21 mouse cellular contexts compared by ENCODE assay signal in the genomic region with DNA sequence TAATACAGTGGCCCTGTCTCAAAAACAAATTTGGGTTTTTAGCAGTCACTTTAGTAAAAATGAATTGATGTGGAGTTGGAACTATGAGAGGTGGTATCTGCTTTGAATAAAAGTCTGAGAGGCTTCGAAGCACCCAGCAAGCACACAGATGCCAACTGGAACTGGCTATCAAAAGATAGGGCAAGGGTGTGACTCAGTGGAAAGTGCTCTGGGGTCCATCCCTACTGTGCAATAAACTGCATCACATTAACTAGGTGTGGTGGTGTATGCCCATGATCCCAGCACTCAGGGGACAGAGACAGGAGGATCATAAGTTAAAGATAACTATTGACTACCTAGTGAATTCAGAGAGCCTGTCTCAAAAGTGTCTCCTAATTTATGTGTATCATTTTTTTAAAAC. TPM values are rescaled to one million over a fixed set of nuclear protein-coding genes. Genes with fewer than 3 reads are reported as not detected.
DNase-seq lines count a peak whose midpoint lies in the region; ATAC-seq and TF ChIP-seq lines count a peak whose summit lies in the region.
"Had no signal": no experiment of that assay in that cellular context is flagged by ENCODE, and none has a peak within 500 bp of the region (broad histone marks: within the 10 kb centered on the region; RNA-seq: fewer than 3 reads in every experiment).

No protein-coding gene starts in this region.

- H3K4me1 ChIP-seq in heart, embryonic 14.5 days (ENCODE audit: control insufficient read depth in 2 of 2, insufficient read depth in 2 of 2, low read length in 2 of 2), result peaks cover 0 to 4% of the 10 kb centered on the region in 2 experiments; a peak in 2 of 4 replicates
- peaks cover 5 to 14% of the 10 kb centered on the region in 2 experiments for H3K4me1 ChIP-seq in liver, embryonic 14.5 days (replicated peaks; ENCODE audit: control insufficient read depth in 2 of 2, insufficient read depth in 2 of 2, low read length in 1 of 2)
- H3K4me1 ChIP-seq in liver, embryonic 16.5 days (ENCODE audit: control insufficient read depth, low read depth, low read length), result peaks cover 18% of the 10 kb centered on the region

- no peak for TF ChIP-seq EP300 in liver, embryonic 14.5 days (IDR thresholded peaks at IDR 0.05; ENCODE audit: low read depth)

- H3K27ac ChIP-seq in heart, embryonic 14.5 days (replicated peaks in 1 of 2; ENCODE audit: control insufficient read depth in 1 of 2, insufficient read depth in 1 of 2, low read depth in 2 of 2, low read length in 2 of 2), result no peak overlapping the region
- H3K27ac ChIP-seq in liver, embryonic 14.5 days, result no peak overlapping the region
- no peak overlapping the region for H3K27ac ChIP-seq in liver, embryonic 16.5 days (ENCODE audit: low read length)
- H3K27ac ChIP-seq: forebrain, embryonic 12.5 days; forebrain, embryonic 15.5 days; heart, adult 2 months; heart, embryonic 10.5 days; heart, embryonic 13.5 days; hindbrain, embryonic 12.5 days; hindbrain, embryonic 15.5 days had no signal

- peaks cover 31% of the 10 kb centered on the region for H3K36me3 ChIP-seq in heart, embryonic 14.5 days (ENCODE audit: control insufficient read depth, insufficient read depth, low read length)
- H3K36me3 ChIP-seq in liver, embryonic 14.5 days (replicated peaks; ENCODE audit: control insufficient read depth, insufficient read depth, low read depth), result no peaks in the 10 kb centered on the region
- H3K36me3 ChIP-seq in liver, embryonic 16.5 days (ENCODE audit: control insufficient read depth, insufficient read depth), result peaks cover 4% of the 10 kb centered on the region; the same call in 1 of the 2 replicates

- H3K4me3 ChIP-seq in heart, embryonic 14.5 days (ENCODE audit: control insufficient read depth in 1 of 2, insufficient read depth in 1 of 2, low read depth in 1 of 2, low read length in 2 of 2), result no peak overlapping the region
- no peak overlapping the region for H3K4me3 ChIP-seq in liver, embryonic 14.5 days (ENCODE audit: insufficient read depth in 1 of 2, low read depth in 2 of 2, low read length in 2 of 2)
- H3K4me3 ChIP-seq in liver, embryonic 16.5 days (ENCODE audit: low read depth, low read length), result no peak overlapping the region
- H3K4me3 ChIP-seq: forebrain, embryonic 12.5 days; forebrain, embryonic 15.5 days; heart, adult 2 months; heart, embryonic 10.5 days; heart, embryonic 13.5 days; hindbrain, embryonic 12.5 days; hindbrain, embryonic 15.5 days had no signal

- H3K27me3 ChIP-seq in heart, embryonic 14.5 days (ENCODE audit: control insufficient read depth, insufficient read depth, low read length), result no peaks in the 10 kb centered on the region
- no peaks in the 10 kb centered on the region for H3K27me3 ChIP-seq in liver, embryonic 14.5 days (ENCODE audit: control insufficient read depth, insufficient read depth, low read length)
- no peaks in the 10 kb centered on the region for H3K27me3 ChIP-seq in liver, embryonic 16.5 days (ENCODE audit: control insufficient read depth, insufficient read depth, low read depth, low read length)
- H3K27me3 ChIP-seq: forebrain, embryonic 15.5 days; hindbrain, embryonic 12.5 days; hindbrain, embryonic 15.5 days had no signal

- H3K9me3 ChIP-seq in heart, embryonic 14.5 days (ENCODE audit: control insufficient read depth, low read length), result no peaks in the 10 kb centered on the region
- H3K9me3 ChIP-seq in liver, embryonic 14.5 days (ENCODE audit: control insufficient read depth, low read length), result no peaks in the 10 kb centered on the region
- H3K9me3 ChIP-seq in liver, embryonic 16.5 days (replicated peaks; ENCODE audit: control insufficient read depth, low read length), result no peaks in the 10 kb centered on the region
- H3K9me3 ChIP-seq: forebrain, embryonic 12.5 days; forebrain, embryonic 15.5 days; heart, embryonic 10.5 days; heart, embryonic 13.5 days; hindbrain, embryonic 12.5 days; hindbrain, embryonic 15.5 days had no signal

- 88% methylated on average over 1 of the region's 1 CpGs for WGBS in heart, embryonic 14.5 days
- WGBS in liver, embryonic 14.5 days (ENCODE audit: insufficient replicate concordance), result 43% methylated on average over 1 of the region's 1 CpGs
- 24% methylated on average over 1 of the region's 1 CpGs for WGBS in liver, embryonic 16.5 days (ENCODE audit: insufficient replicate concordance)

- no peak overlapping the region for H3K4me2 ChIP-seq in heart, embryonic 14.5 days (ENCODE audit: low read length)
- H3K4me2 ChIP-seq in liver, embryonic 14.5 days (ENCODE audit: low read depth), result no peak overlapping the region
- H3K4me2 ChIP-seq in liver, embryonic 16.5 days (ENCODE audit: low read depth, low read length), result no peak overlapping the region
- H3K4me2 ChIP-seq: forebrain, embryonic 12.5 days; forebrain, embryonic 15.5 days; heart, embryonic 13.5 days; hindbrain, embryonic 12.5 days; hindbrain, embryonic 15.5 days had no signal

- DNase-seq in heart, adult 18-20 months, result no peak
- peak in 2 of 3 experiments; percentile 59 to 65 for DNase-seq in liver, embryonic 14.5 days (ENCODE audit: low read depth in 3 of 3, low spot score in 3 of 3)
- DNase-seq in liver, result no peak
- no peak for DNase-seq in layer of hippocampus, postnatal 36 days
- DNase-seq: adrenal gland, adult 2 months; adrenal gland, postnatal 14 days; B cell, adult 2 months; cerebellum, adult 18-20 months; cerebellum, adult 9-10 months; cerebellum, postnatal 14 days; gastrocnemius, postnatal 25 days; heart, adult 2 months had no signal

- no peak for ATAC-seq in heart, embryonic 14.5 days (ENCODE audit: insufficient number of reproducible peaks, insufficient read depth, low FRiP score, low read depth)
- peak; percentile 47; the same call in 1 of the 2 replicates for ATAC-seq in liver, embryonic 14.5 days (ENCODE audit: insufficient read depth)
- peak; percentile 70 for ATAC-seq in liver, embryonic 16.5 days (ENCODE audit: low read depth)
- ATAC-seq in megakaryocyte progenitor cell, adult 5-6 weeks (replicated peaks; ENCODE audit: poor library complexity), result no peak; the same call in 1 of the 2 replicates
- ATAC-seq: forebrain, embryonic 15.5 days had no signal

- peak overlapping the region; percentile 11; the same call in 1 of the 2 replicates for H3K9ac ChIP-seq in heart, embryonic 14.5 days (ENCODE audit: low read length)
- H3K9ac ChIP-seq in liver, embryonic 14.5 days (replicated peaks), result no peak overlapping the region
- no peak overlapping the region for H3K9ac ChIP-seq in liver, embryonic 16.5 days (ENCODE audit: low read depth, low read length)
- H3K9ac ChIP-seq: forebrain, embryonic 12.5 days; forebrain, embryonic 15.5 days; heart, embryonic 13.5 days; hindbrain, embryonic 12.5 days; hindbrain, embryonic 15.5 days had no signal

- no peak for TF ChIP-seq CTCF in liver, embryonic 14.5 days (IDR thresholded peaks at IDR 0.05; ENCODE audit: low read depth)

RNA-seq across cellular contexts. Expression of gene Tmem222, which starts 13.7 kb away (rescaled TPM):
- polyA plus RNA-seq in heart, embryonic 14.5 days (2014; fragmentation: Nextera tagmentation; extraction: Ambion mirVana), result 54.7 and 57.1 TPM in 2 replicates
- 10 to 100 TPM; 32.7 to 34.6 TPM for total RNA-seq in heart, adult 18-20 months (2021)
- polyA plus RNA-seq in liver, embryonic 14.5 days (2012; rRNA removed), result 31.6 and 35.3 TPM in 2 replicates
- polyA plus RNA-seq in liver, embryonic 14.5 days (2014; fragmentation: Nextera tagmentation; extraction: Ambion mirVana), result 36.4 and 38.7 TPM in 2 replicates
- 32.7 and 34.9 TPM in 2 replicates for polyA plus RNA-seq in liver, embryonic 16.5 days (2015; fragmentation: Nextera tagmentation; extraction: Ambion mirVana)
- 10 to 100 TPM; 85.0 to 92.1 TPM for total RNA-seq in layer of hippocampus, postnatal 36 days (2021)
- total RNA-seq in megakaryocyte progenitor cell, adult 5-6 weeks (2015), result 43.2 and 50.8 TPM in 2 replicates
- total RNA-seq in megakaryocyte progenitor cell, adult 5-6 weeks (2017), result 17.4 TPM in 2 replicates

RNA-seq across cellular contexts. Expression of gene Sytl1, which starts 28.3 kb away (rescaled TPM):
- polyA plus RNA-seq in heart, embryonic 14.5 days (2014; fragmentation: Nextera tagmentation; extraction: Ambion mirVana), result 0.34 and 0.42 TPM in 2 replicates
- total RNA-seq in heart, adult 18-20 months (2021), result under 1 TPM; 0.22 to 0.72 TPM
- 0.52 and 0.56 TPM in 2 replicates for polyA plus RNA-seq in liver, embryonic 14.5 days (2012; rRNA removed)
- 0.48 and 0.80 TPM in 2 replicates for polyA plus RNA-seq in liver, embryonic 14.5 days (2014; fragmentation: Nextera tagmentation; extraction: Ambion mirVana)
- polyA plus RNA-seq in liver, embryonic 16.5 days (2015; fragmentation: Nextera tagmentation; extraction: Ambion mirVana), result 1.1 and 1.4 TPM in 2 replicates
- total RNA-seq in layer of hippocampus, postnatal 36 days (2021), result under 1 TPM; 0.70 to 0.99 TPM
- 1.9 and 2.0 TPM in 2 replicates for total RNA-seq in megakaryocyte progenitor cell, adult 5-6 weeks (2015)
- total RNA-seq in megakaryocyte progenitor cell, adult 5-6 weeks (2017), result 3.9 and 5.2 TPM in 2 replicates

RNA-seq across cellular contexts. Expression of gene Map3k6, which starts 50.6 kb away (rescaled TPM):
- polyA plus RNA-seq in heart, embryonic 14.5 days (2014; fragmentation: Nextera tagmentation; extraction: Ambion mirVana), result 1.6 and 2.3 TPM in 2 replicates
- 10 to 100 TPM; 22.5 to 30.1 TPM for total RNA-seq in heart, adult 18-20 months (2021)
- 2.0 and 2.4 TPM in 2 replicates for polyA plus RNA-seq in liver, embryonic 14.5 days (2012; rRNA removed)
- 1.2 and 1.5 TPM in 2 replicates for polyA plus RNA-seq in liver, embryonic 14.5 days (2014; fragmentation: Nextera tagmentation; extraction: Ambion mirVana)
- 2.2 and 3.0 TPM in 2 replicates for polyA plus RNA-seq in liver, embryonic 16.5 days (2015; fragmentation: Nextera tagmentation; extraction: Ambion mirVana)
- 1 to 10 TPM; 3.9 to 5.9 TPM for total RNA-seq in layer of hippocampus, postnatal 36 days (2021)
- 3.6 and 4.6 TPM in 2 replicates for total RNA-seq in megakaryocyte progenitor cell, adult 5-6 weeks (2015)
- 0.87 and 6.1 TPM in 2 replicates for total RNA-seq in megakaryocyte progenitor cell, adult 5-6 weeks (2017)

Comparison
In these comparisons a context has a peak if more than half of its experiments do, and no peak if none do; other contexts are left out.
1. DNase-seq: peak in liver, embryonic 14.5 days (2 of 3); none in heart, adult 18-20 months (0 of 2), liver (single experiment) and layer of hippocampus, postnatal 36 days (0 of 2).
2. ATAC-seq: peak in liver, embryonic 14.5 days (single experiment) and liver, embryonic 16.5 days (single experiment); none in heart, embryonic 14.5 days (single experiment) and megakaryocyte progenitor cell, adult 5-6 weeks (single experiment).